Mouse (Mus musculus) layer of hippocampus, postnatal 10 days (tissue): ENCODE results near the gene St6gal2. TPM values are rescaled to one million over a fixed set of nuclear protein-coding genes. Genes with fewer than 3 reads are reported as not detected.

Experiments used
- DNase-seq, 2 experiments: peaks; one replicate each; pipeline ENCODE4 v3.0.0; 2021; ENCODE audit warnings: low spot score in 2 of 2
- long read RNA-seq: library from polyadenylated mRNA; stranded (forward); transcript quantifications from one replicate; pipeline ENCODE4 v2.0.0, GENCODE M21; 2023
- total RNA-seq, 2 experiments: library from RNA; stranded (reverse); gene quantifications; 2 replicates each; pipeline ENCODE4 v1.2.3; 2021

St6gal2 gene
- 10 to 100 TPM; 31.2 to 32.0 TPM for total RNA-seq
- long read RNA-seq, full-length matches to known transcripts, result 3 of 8 reads
- long read RNA-seq, partial matches to known transcripts, result 1 of 8 reads
- long read RNA-seq, other reads (novel, unspliced or antisense), result 4 of 8 reads

DNA sequence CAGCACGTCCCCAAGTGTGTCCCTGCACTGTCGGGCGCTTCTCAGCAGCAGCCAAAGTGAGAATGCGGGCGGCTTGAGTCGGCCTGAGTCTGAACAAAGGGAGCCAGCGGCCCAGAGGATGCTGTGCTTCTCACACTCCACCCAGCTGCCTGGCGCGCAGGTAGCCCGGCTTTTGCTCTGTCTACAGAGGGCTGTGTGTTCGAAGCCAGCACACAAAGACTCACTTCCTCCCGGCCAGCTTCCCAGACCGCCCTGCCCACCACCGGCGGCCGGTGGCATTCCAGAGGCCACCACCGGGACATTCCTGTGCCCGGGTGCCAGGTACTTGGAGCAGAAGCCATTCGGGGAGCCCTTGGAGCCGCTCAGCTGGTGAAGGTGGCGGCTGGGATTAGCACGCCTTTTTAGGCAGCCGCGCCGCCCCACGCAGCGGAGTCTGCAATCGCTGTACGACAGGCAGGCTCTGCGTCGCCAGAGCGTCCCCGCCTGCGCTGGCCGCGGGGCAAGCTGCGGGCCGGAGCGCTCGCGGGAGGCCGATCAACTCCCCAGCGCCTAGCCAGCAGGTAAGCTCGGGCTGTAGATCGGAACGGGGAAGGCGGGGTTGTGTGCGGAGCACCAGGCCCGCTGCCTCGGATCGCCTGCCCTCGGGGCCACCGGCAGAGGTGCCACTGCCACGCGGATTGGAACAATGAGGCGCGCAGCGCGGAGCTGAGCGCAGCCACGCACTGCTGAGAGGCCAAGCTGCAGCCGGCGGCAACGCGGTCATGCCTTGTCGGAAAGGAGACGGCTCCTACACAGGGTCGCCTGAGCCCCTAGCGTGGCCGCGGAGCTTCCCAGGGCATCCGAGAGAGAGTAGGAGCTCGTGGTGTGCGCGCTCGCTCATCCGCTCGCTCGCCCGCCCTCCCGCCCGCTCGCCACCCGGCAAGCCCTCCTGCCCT is at the start of gene St6gal2:
Gene St6gal2, plus strand, starts transcription at position 133 of the 935 bp plus-strand sequence.
- peak; percentile 62 to 71 for DNase-seq

DNA sequence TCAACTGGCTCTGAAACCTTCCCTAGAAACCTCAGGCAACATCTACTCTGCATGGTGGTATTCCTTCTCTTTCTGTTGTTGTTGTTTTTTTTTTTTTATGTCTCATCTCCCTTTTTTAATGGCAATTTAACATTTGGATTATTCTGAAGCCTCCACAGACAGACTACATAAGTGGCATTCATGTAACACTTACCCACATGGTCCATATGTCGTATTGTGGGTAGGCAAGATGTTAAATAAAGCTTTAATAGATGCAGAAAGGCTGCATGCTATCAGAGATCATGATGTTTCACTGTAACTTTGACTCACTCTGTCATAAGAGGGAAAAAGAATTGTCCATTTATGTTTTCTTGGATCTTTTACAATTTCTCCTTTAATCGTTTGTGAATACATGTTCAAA is 39.1 kb upstream of the St6gal2 start:
- DNase-seq, result no peak

DNA sequence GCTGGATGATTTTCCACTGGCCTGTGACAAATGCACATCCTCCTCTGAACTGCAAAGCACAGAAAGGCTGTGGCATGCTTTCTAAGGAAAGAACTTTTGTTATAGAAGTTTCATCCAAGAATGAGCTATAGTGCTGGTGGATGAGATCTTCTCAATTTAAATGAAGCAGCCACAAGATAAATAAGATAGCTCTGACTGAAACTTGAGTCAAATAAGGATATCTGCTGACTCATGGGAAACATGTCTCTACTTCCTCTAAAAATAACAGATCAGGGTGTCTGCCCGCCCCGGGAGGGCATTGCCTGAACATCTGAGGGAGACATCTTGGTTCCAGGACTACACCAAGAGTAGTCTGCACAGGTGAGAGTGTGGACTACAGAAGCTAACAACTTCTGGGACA is 28.7 kb upstream of the St6gal2 start:
- no peak for DNase-seq

DNA sequence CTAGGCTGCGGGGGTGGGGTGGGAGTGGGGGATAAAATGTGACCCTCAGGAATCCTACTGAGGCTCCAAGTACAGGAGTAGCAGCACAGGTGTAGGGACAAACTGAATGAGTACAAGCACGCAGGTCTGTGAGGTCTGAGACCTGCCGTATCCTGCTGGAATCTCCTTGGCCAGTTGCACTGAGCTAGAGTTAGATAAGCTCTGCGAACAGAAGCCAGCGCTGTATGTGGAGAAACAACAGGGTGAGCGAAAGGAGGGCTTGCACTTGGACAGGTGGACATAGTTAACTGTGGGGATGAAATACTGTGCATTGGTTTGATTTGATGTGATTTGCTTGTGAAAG is 974 bp downstream of the St6gal2 start:
- no peak for DNase-seq

DNA sequence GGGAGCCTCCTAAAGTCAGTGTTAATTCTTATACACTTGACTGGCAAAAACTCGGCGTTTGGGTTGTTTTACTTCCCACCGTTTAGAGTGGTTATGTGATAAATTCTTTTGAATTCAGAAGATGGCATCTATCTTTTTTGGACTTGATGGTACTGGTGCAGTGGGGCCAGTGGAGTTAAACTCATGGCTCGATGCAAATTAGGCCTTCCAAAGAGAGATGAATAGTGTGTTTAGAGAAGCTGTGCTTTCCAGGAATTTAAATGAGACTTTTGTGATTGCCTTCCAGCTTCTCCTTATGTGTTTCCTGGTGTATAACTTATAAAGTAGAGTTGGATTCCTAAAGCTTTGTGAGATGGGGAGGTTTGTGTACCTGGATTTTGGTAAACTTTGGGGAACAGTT is 1.5 kb downstream of the St6gal2 start:
- no peak for DNase-seq

DNA sequence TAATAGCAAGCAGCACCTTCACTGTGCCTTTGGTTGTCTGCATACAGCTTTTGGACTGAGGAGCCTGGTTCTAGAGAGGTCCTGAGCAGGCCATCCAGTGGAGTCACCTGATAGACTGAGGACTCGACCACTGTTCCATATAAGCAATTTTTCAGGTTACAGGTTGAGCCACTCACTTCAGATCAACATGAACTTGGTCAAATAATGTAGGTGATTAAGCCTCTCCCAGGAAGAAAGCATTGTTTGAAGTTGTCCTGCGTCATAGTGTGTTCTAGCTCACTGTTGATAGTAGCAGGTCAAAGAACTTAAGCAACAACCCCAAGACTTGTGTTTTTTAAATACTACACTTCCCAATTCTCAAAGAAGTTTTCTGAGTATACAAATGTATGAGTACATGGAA is 5.8 kb downstream of the St6gal2 start:
- DNase-seq, result no peak

DNA sequence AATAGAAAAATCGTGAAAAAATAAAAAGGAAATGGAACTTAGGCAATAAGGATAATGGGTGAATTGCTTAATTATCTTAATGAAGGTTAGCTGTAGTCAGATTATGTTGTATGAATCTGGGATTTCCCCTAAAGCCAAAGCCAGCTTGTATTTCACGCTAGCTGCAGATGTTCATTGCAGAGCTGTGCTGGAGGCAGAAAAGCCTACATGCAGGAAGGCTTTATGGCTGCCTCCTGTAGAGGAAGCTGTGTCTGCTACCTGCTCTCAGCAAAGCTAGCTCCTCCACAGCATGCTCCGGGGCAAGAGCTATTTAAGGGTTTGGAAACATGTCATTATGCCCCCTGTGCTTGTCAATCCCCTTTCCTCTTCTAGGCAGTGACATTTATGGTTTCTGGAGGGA is 9.3 kb downstream of the St6gal2 start:
- no peak for DNase-seq

DNA sequence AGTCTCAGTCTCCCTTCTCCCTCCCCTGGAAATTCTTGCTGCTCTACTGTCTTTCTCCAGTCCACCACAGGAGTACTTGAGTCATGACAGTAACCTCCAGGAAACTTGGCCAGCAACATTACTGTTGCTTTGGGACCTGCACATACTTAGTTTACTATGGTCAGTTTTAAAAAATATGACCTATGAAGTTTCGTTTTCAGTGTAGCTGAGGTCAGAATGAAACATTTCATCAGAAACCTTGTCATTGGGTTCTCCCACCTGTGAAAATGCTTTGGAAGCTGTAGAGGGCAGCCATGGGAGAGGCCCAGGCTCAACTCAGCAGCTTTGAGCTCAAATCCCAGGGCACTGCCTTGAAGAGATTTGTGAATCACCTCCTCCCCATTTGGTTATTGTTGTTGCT is 15.0 kb downstream of the St6gal2 start:
- no peak for DNase-seq

DNA sequence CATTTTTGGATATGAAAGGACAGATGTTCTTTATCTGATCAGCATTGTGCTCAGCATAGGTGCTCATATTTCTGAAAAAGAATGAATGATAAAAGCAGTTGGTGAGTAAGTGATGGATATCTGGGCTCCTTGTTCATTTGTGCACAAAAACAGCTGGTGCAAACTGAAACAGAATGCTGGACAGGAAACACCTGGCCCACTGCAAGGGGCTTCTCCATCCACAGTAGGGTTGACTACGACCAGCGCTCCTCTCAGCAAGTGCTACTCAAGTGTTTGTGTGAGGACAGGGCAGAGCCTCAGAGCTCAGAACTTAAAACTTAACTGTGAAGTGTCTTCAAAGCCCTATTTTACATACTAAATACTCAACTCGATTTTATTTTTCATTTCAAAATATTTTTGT is 22.4 kb downstream of the St6gal2 start:
- no peak for DNase-seq

DNA sequence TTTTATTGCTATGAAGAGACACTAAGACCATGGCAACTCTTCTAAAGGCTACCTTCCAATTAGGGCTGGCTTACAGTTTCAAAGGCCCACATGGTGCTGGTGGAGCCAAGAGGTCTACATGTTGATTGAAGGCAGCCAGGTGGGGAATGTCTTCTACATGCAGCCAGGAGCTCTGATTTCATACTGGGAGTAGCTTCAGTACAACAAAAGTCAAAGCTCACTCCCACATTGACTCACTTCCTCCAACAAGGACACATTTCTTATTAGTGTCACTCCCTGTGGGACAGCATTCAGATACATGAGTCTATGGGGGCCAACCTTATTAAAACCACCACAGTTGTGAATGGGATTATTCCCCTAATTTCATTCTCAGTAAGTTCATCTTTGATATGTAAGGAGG is 23.8 kb downstream of the St6gal2 start:
- no peak for DNase-seq

DNA sequence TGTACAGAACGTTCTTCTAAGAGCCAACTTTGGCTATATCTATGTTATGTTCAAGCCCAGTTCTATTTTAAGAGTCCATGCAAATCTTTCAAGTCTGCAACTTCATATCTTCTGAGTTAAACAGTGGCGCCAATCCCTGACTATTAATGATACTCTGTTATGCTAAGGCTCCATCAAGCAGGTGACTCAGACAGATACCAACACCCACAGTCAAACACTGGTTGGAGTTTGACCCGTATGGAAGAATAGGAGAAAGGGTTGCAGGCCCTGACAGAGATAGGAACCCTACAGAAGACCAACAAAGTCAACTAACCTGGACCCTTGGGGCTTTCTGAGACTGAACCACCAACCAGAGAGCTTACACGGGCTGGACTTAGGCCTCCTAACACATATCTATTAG is 30.8 kb downstream of the St6gal2 start:
- DNase-seq, result no peak

DNA sequence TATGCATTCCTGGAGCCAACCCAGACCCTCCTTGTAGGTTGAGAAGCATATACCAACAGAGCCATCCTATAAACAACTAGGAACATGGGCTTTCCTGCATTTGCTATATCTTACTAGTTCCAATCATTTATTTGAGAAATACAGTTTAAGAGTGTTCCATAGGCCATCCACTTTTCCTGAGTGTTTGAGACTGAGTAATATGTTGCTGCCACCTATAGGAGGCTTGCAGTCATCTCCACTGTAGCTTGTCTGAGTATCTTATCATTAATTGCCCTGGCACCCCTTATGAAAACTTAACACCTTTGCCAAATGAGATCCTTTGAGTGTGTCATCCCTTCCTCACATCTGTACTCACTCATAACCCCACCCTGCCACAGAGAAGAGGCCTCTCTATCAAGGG is 32.2 kb downstream of the St6gal2 start:
- DNase-seq, result no peak

DNA sequence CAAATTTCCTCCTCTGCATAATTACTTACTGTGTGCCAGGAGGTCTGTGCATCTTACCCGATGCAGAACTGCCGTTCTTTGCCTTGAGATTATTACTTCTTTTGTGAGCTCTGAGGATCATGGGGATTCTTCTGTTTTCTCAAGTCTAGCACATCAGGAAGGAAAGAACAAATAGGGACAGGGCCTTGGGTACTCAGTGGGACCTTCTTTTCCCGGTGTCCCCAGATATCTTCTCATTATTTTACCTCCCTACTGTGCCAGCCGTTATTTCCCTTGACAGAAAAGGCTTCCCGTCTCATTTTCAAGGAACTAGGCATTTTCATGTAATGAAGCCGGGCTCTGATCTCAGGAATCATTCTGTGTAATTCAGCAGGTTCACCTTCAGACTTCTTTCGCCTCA is 34.2 kb downstream of the St6gal2 start:
- no peak for DNase-seq

DNA sequence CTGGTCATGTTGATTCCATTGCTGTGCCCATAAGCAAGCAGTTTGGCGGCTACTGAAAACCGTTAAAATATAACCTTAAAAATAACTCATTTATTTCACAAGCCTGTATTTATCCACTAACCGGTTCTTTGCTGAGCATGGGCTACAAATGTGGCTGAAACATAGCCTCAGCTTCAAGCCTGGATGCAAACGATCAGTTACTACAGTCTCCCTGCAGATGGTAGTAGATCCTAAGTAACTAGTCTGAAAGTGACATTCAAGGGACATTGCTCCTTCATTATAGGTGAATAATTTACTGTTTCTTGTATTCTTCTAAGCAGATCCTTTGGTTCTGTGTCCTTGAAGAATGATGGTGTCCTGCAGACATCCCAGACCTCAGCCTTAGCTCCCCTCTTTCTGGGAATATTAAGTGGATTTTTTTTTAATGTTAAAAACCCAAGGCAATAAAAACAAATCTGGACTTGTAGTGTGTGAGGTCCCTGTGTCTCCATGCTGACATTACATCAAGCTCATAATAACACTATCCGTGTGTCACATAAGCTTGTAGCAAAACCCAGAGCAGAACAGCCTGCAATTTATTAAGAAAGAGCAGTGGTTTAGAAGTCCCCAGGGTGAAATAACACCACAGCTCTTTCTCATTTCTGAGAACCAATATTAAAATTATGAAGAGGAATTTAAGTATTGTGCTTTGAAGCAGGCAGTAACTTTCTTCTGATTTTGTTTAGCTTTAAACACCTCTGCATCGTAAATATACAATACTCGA is 39.1 kb downstream of the St6gal2 start:
- no peak for DNase-seq

DNA sequence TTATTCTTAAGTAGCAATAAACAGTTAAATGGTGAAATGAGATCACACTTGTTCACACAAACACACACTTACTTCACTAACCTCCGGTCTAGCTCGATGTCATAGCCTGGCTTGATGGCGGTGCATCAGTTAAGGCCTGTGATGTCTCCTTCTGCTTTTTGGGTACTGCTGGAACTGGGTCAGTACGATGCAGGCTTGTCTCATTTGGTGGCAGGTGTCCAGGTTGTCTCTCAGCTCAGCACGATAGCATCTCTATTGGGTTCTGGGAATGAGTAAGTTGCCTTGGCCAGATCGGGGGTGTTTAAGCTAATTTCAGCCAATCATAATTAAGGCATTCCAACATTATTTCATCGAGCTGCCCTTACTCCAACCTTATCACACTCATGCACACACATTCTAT is 86.7 kb downstream of the St6gal2 start:
- no peak for DNase-seq

DNA sequence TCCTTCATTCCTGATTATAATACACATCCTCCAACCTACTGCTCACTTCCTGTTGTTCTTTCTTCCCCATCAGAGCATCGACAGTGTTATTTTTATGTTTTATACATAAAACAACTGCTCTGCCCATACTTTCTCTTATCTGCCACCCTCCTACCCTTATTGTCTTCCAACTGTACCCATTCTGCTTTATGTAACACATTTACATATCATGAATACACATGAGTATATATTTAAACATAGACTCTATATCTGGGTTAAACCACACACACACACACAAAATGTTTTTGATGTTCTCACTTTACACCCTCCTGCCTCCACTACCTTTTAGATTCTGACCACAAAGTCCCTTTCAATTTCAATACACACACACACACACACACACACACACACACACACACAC is 103.3 kb downstream of the St6gal2 start:
- no peak for DNase-seq

DNA sequence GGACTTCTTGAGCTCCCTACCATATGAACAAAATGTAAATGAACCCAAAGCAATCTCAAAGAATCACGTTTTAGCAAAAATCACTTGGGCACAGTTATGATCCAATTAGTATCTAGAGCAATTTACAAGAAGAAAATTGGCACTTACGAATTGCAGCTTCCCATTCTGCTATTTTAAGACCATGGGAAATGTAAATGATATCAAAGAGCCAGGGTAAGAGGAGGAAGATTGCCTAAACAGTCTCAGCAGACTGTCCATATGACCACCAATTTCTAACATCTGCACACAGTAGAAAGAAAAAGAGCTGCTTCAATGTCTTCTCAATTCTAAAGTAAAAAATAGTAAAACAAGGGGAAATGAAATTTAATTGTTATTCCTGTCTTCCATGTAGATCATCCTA is 116.6 kb downstream of the St6gal2 start:
- DNase-seq, result no peak

Other genes with a start within 250 kb of the St6gal2 start
- not detected for gene Vmn2r118, start 179.8 kb downstream of the St6gal2 start, total RNA-seq